Mouse (Mus musculus) midbrain, embryonic 14.5 days (tissue): Measurements from ENCODE around the gene Dand5. TPM values are rescaled to one million over a fixed set of nuclear protein-coding genes. Genes with fewer than 3 reads are reported as not detected.
A peak's percentile ranks its signal among the peaks of the same experiment; 100 is the strongest.

Source experiments
- ATAC-seq: fragments of 200-750 bp; cut with Nextera tagmentation; 2 replicates; pipeline ENCODE4 v1.8.0; 2017; ENCODE audit warnings: moderate number of reproducible peaks, moderate library complexity; ENCODE audit not compliant: low FRiP score, low TSS enrichment
- DNase-seq: peaks from one replicate; pipeline ENCODE4 v3.0.0-alpha.2; 2015
- H3K27ac ChIP-seq: fragments of 300-500 bp; sonication (generic); replicated peaks from 2 replicates; pipeline ENCODE4 v1.5.1; 2014; ENCODE audit warnings: mild to moderate bottlenecking, low read depth, low read length, moderate library complexity
- H3K27me3 ChIP-seq: fragments of 300-500 bp; sonication (generic); 2 replicates; pipeline ENCODE4 v1.6.1; 2014; ENCODE audit warnings: low read length, control low read depth, mixed read lengths; ENCODE audit not compliant: control insufficient read depth, insufficient read depth
- H3K36me3 ChIP-seq: fragments of 300-500 bp; sonication (generic); 2 replicates; pipeline ENCODE4 v1.6.1; 2014; ENCODE audit warnings: low read length, control low read depth; ENCODE audit not compliant: control insufficient read depth, insufficient read depth
- H3K4me1 ChIP-seq: fragments of 300-500 bp; sonication (generic); 2 replicates; pipeline ENCODE4 v1.6.1; 2014; ENCODE audit warnings: mild to moderate bottlenecking, antibody characterized with exemption, low read length, control low read depth; ENCODE audit not compliant: control insufficient read depth, insufficient read depth
- H3K4me2 ChIP-seq: fragments of 300-500 bp; sonication (generic); 2 replicates; pipeline ENCODE4 v1.6.1; 2014; ENCODE audit warnings: mild to moderate bottlenecking, low read length, moderate library complexity
- H3K4me3 ChIP-seq: fragments of 300-500 bp; sonication (generic); replicated peaks from 2 replicates; pipeline ENCODE4 v1.5.1; 2014; ENCODE audit warnings: low read depth, low read length
- H3K9ac ChIP-seq: fragments of 300-500 bp; sonication (generic); replicated peaks from 2 replicates; pipeline ENCODE4 v1.6.1; 2014; ENCODE audit warnings: mild to moderate bottlenecking, low read length, moderate library complexity
- H3K9me3 ChIP-seq: fragments of 300-500 bp; sonication (generic); 2 replicates; pipeline ENCODE4 v1.6.1; 2016; ENCODE audit warnings: low read length, control low read depth, mixed read lengths; ENCODE audit not compliant: control insufficient read depth
- whole genome bisulfite sequencing: fragments of 180-500 bp; shearing (Covaris S2); extraction: QIAGEN DNeasy Blood & Tissue Kit; methylation state at CpG from one replicate; pipeline ENCODE4 v1.1.7; 2014; 5-methylcytosine and 5-hydroxymethylcytosine counted together
- polyA plus RNA-seq: library from polyadenylated mRNA; unstranded; fragments of >200 nt; fragmentation: Nextera tagmentation; extraction: Ambion mirVana; gene quantifications from 2 replicates; pipeline ENCODE4 v1.2.1, GENCODE M21; 2014

Gene Dand5
- polyA plus RNA-seq, 1 experiment from 2014 or later = 9.9 TPM

DNA sequence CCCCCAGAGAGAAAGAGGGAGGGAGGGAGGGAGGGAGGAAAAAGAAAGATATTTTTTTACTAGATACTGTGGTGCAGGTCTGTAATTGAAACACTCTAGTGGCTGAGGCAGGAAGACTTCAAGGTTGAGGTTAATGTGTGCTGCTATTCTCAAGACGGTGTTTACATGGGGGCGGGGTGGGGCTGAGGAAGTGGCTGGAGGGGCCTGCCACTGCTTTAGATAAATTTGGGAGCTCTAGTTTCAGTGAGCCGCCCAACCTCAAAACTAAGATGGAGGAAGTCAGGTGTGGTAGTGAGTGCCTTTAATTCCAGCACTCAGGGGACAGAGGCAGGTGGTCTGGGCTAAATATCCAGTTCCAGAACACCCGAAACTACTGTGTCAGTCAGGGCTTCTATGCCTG, 3.0 kb upstream of the Dand5 start:
- H3K27me3 ChIP-seq = no peaks in the 10 kb centered on the region
- no peaks in the 10 kb centered on the region for H3K36me3 ChIP-seq
- 74% methylated on average over 4 of the region's 4 CpGs for WGBS
- no peaks in the 10 kb centered on the region for H3K4me1 ChIP-seq
- no peak overlapping the region for H3K4me3 ChIP-seq
- no peak for DNase-seq
- no peak overlapping the region for H3K4me2 ChIP-seq
- H3K9me3 ChIP-seq = no peaks in the 10 kb centered on the region
- no peak overlapping the region for H3K27ac ChIP-seq
- H3K9ac ChIP-seq = no peak overlapping the region
- ATAC-seq = no peak

GRCm38 (mm10) chr8:84823653-84824052, 1.0 kb upstream of the Dand5 start:
- no peaks in the 10 kb centered on the region for H3K4me1 ChIP-seq
- peak; percentile 93 for DNase-seq
- no peak overlapping the region; the same call in 1 of the 2 replicates for H3K9ac ChIP-seq
- no peaks in the 10 kb centered on the region for H3K27me3 ChIP-seq
- peak; percentile 78 for ATAC-seq
- WGBS = under 1% methylated on average over 18 of the region's 18 CpGs
- peak overlapping the region; percentile 15; the same call in 1 of the 2 replicates for H3K4me3 ChIP-seq
- no peak overlapping the region for H3K27ac ChIP-seq
- H3K36me3 ChIP-seq = no peaks in the 10 kb centered on the region
- no peaks in the 10 kb centered on the region for H3K9me3 ChIP-seq
- peak overlapping the region; percentile 53 for H3K4me2 ChIP-seq

- Histone ChIP-seq H3K4me3 (no peak overlapping the region), H3K36me3 (no peaks in the 10 kb centered on the region), H3K9me3 (no peaks in the 10 kb centered on the region), H3K27me3 (peaks cover 15% of the 10 kb centered on the region; the same call in 1 of the 2 replicates), H3K4me1 (peaks cover 13% of the 10 kb centered on the region), H3K4me2 (no peak overlapping the region), H3K9ac (no peak overlapping the region), H3K27ac (no peak overlapping the region)
- ATAC-seq (no peak), DNase-seq (no peak)
- WGBS = 81% methylated on average over 17 of the region's 17 CpGs
Observed at GRCm38 (mm10) chr8:84816117-84816516, 6.5 kb downstream of the Dand5 start.

DNA sequence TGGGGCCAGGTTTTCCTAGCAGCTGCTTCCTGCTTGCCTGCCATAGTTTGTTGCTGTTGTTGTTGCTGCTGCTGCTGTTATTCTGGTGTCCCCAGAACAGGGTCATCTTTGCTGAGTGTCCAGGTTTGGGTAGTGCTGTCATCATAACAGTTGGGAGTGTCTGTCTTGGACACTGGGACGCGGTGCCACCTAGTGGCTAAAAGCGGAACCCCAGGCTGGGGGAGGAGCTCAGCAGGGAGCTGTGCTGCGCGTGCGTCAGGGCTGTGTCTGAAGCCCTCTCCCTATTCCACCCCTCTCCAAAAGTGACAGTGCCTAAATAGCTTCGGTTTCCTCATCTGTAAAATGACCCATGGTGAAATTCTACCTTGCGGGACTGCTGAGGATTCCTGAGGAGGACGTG, 7.1 kb downstream of the Dand5 start:
- 11% methylated on average over 9 of the region's 9 CpGs for WGBS
- Histone ChIP-seq H3K36me3 (no peaks in the 10 kb centered on the region), H3K9me3 (no peaks in the 10 kb centered on the region), H3K4me2 (no peak overlapping the region), H3K27ac (peak overlapping the region; percentile 66; the same call in 1 of the 2 replicates), H3K4me3 (no peak overlapping the region), H3K4me1 (peaks cover 13% of the 10 kb centered on the region), H3K27me3 (peaks cover 15% of the 10 kb centered on the region; the same call in 1 of the 2 replicates), H3K9ac (no peak overlapping the region)
- DNase-seq (peak; percentile 89), ATAC-seq (peak; percentile 24; the same call in 1 of the 2 replicates)

DNA sequence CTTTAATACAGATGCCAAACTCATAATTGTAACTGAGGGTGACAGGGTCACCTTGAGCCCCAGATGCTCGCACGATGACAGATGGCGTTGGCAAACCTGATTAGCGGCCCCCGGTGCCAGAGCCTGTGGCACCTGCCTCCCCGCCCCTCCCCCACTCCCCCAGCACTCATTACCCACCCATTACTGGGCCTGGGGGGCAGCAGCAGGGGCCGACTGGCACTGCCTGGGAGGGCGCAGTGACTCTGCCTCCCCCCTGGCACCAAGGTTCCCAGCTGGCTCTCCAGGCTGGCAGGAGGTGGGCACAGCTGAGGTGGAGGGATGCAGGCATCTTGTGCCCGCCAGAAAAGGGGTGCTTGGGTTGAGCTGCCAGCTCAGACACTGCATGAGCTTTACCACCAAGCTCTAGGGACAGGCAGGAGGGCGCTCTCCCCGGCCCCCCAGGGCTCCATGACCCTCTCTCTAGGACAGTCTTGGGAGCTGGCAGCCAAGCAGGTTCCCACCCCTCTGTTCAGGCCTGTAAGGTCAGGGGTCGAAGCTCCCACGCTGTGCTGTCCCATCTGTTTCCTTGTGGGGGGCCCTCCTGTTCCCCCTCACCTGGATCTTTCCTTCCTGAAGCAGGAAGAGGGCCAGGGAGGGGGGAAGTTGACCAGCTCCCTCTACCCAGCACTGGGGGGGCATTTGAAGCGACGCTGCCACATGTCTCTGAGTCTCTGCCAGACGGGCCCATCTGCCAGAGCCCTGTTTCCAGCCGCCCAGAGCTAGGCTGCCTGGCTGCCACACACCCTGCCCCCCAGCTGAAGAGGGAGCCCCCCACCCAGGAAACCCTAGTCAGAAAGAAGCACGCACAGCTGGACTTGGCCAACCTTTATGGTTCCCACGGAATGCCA, 7.8 kb downstream of the Dand5 start:
- 30% methylated on average over 19 of the region's 19 CpGs for WGBS
- Histone ChIP-seq H3K9ac (no peak overlapping the region; the same call in 1 of the 2 replicates), H3K4me3 (no peak overlapping the region), H3K36me3 (no peaks in the 10 kb centered on the region), H3K27me3 (peaks cover 15% of the 10 kb centered on the region; the same call in 1 of the 2 replicates), H3K4me2 (no peak overlapping the region), H3K9me3 (no peaks in the 10 kb centered on the region), H3K4me1 (peaks cover 16% of the 10 kb centered on the region), H3K27ac (peak overlapping the region; percentile 66)
- ATAC-seq (peak; percentile 31), DNase-seq (peak; percentile 71)

DNA sequence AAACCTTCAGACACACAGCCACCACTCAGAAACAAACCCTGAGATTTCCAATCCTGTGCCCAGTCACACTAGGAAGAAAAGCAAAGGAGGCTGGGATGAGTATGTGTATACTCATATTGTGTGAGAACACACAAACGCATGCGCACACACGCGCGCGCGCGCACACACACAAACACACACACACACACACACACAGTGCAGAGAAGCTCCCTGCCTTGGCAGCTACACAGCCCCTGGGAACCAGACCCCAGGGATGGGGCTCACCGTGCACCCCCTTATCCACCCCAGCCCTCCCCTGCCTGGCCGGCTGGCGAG, 8.4 kb downstream of the Dand5 start:
- 71% methylated on average over 11 of the region's 11 CpGs for WGBS
- peaks cover 20% of the 10 kb centered on the region for H3K4me1 ChIP-seq

GRCm38 (mm10) chr8:84813830-84814229, 8.8 kb downstream of the Dand5 start:
- H3K9ac ChIP-seq = no peak overlapping the region
- H3K27me3 ChIP-seq = peaks cover 24% of the 10 kb centered on the region; the same call in 1 of the 2 replicates
- WGBS = 87% methylated on average over 3 of the region's 3 CpGs
- H3K4me3 ChIP-seq = no peak overlapping the region
- no peak for ATAC-seq
- DNase-seq = no peak
- H3K36me3 ChIP-seq = no peaks in the 10 kb centered on the region
- no peaks in the 10 kb centered on the region for H3K9me3 ChIP-seq
- peak overlapping the region; percentile 66; the same call in 1 of the 2 replicates for H3K27ac ChIP-seq
- H3K4me1 ChIP-seq = peaks cover 20% of the 10 kb centered on the region
- no peak overlapping the region for H3K4me2 ChIP-seq

More for the DNA sequence above, 8.4 kb downstream of the Dand5 start:
- Histone ChIP-seq H3K4me2 (no peak overlapping the region), H3K4me3 (no peak overlapping the region), H3K27ac (peak overlapping the region; percentile 66), H3K36me3 (no peaks in the 10 kb centered on the region), H3K9me3 (no peaks in the 10 kb centered on the region), H3K27me3 (peaks cover 20% of the 10 kb centered on the region; the same call in 1 of the 2 replicates), H3K9ac (no peak overlapping the region)
- no peak for DNase-seq
- ATAC-seq = no peak; the same call in 1 of the 2 replicates

DNA sequence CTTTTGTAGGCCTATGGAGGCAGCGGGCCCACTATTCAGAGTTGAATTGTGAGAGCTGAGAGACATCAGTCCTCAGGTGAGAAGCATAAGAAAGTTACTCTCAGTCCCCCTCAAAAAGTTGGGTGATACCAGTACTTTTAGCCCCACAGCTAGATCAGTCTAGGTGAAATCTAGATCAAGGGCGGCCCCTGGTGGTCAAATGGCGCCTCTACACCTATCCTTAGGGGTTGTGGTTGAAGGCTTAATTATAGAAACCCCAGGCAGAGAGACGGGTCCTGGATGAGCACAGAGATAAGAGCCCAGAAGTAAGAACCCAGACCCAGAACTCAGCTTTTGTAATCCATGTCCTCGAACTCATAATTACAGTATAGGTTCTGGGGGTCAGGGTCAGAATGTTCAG, 9.6 kb downstream of the Dand5 start:
- Histone ChIP-seq H3K36me3 (no peaks in the 10 kb centered on the region), H3K4me1 (peaks cover 20% of the 10 kb centered on the region), H3K4me2 (no peak overlapping the region), H3K27me3 (peaks cover 28% of the 10 kb centered on the region; the same call in 1 of the 2 replicates), H3K9me3 (no peaks in the 10 kb centered on the region), H3K4me3 (no peak overlapping the region), H3K9ac (no peak overlapping the region), H3K27ac (no peak overlapping the region)
- 1% methylated on average over 5 of the region's 5 CpGs for WGBS
- DNase-seq (peak; percentile 93), ATAC-seq (no peak)
